Mouse (Mus musculus) lung, postnatal 0 days (tissue): ENCODE measurements at regions not wholly inside any gene's neighbourhood (a gene's known extent, or its start where the extent isn't known, plus 50 kb on each side); places are given as distances from the start of the nearest gene placed in this dataset.

Experiments used
- CTCF ChIP-seq: IDR thresholded peaks from 2 replicates; pipeline ENCODE4 v1.5.1; 2016; ENCODE audit warnings: antibody characterized with exemption, mild to moderate bottlenecking
- EP300 ChIP-seq: IDR thresholded peaks from 2 replicates; pipeline ENCODE4 v1.6.1; 2016; ENCODE audit warnings: antibody characterized with exemption, mild to moderate bottlenecking, control low read depth

GRCm38 (mm10) chr6:143439484-143439883 is 272.5 kb downstream of the Etnk1 start:
- TF ChIP-seq EP300: no peak
- TF ChIP-seq CTCF: no peak
